Mouse (Mus musculus) intestine, embryonic 16.5 days (tissue): ENCODE measurements around the gene Prrc2a. TPM values are rescaled to one million over a fixed set of nuclear protein-coding genes. Genes with fewer than 3 reads are reported as not detected.

Experiments
- microRNA-seq: library from miRNA; unstranded; fragments of <30 nt; microRNA quantifications from one replicate; pipeline ENCODE4, GENCODE M21; 2016
- polyA plus RNA-seq: library from polyadenylated mRNA; unstranded; fragments of >200 nt; fragmentation: Nextera tagmentation; extraction: Ambion mirVana; gene quantifications from 2 replicates; pipeline ENCODE4 v1.2.1, GENCODE M21; 2015

The Prrc2a gene
- polyA plus RNA-seq, 1 experiment from 2014 or later = 103 TPM

Small RNA genes within 50 kb of the gene (microRNA-seq; reads per million reads assigned to microRNA genes)
- gene Mir6973a (not detected), gene Mir6974 (not detected)

Other genes starting within 250 kb of the Prrc2a start
- 226 and 301 TPM in 2 replicates for gene Neu1, start 233.6 kb downstream of the Prrc2a start, polyA plus RNA-seq
- gene Hspa1b, start 205.7 kb downstream of the Prrc2a start, polyA plus RNA-seq = 0.22 and 0.24 TPM in 2 replicates
- not detected in 2 replicates for gene Gm20481, start 195.0 kb downstream of the Prrc2a start, polyA plus RNA-seq
- 6.3 and 6.6 TPM in 2 replicates for gene Hspa1a, start 192.7 kb downstream of the Prrc2a start, polyA plus RNA-seq
- 0.38 and 0.57 TPM in 2 replicates for gene Hspa1l, start 192.2 kb downstream of the Prrc2a start, polyA plus RNA-seq
- 159 and 181 TPM in 2 replicates for gene Lsm2, start 183.0 kb downstream of the Prrc2a start, polyA plus RNA-seq
- gene Vars, start 163.9 kb downstream of the Prrc2a start, polyA plus RNA-seq = 112 and 119 TPM in 2 replicates
- gene Vwa7, start 148.3 kb downstream of the Prrc2a start, polyA plus RNA-seq = 0.18 and 0.27 TPM in 2 replicates
- 11.3 TPM in 2 replicates for gene Sapcd1, start 136.9 kb downstream of the Prrc2a start, polyA plus RNA-seq
- gene Msh5, start 118.2 kb downstream of the Prrc2a start, polyA plus RNA-seq = 3.6 and 4.4 TPM in 2 replicates
- 405 and 416 TPM in 2 replicates for gene Clic1, start 114.9 kb downstream of the Prrc2a start, polyA plus RNA-seq
- gene Ddah2, start 105.9 kb downstream of the Prrc2a start, polyA plus RNA-seq = 146 and 170 TPM in 2 replicates
- 0.24 TPM in 1 of 2 replicates, not detected in the other for gene Ly6g6c, start 99.5 kb downstream of the Prrc2a start, polyA plus RNA-seq
- 0.37 and 0.40 TPM in 2 replicates for gene Mpig6b, start 98.7 kb downstream of the Prrc2a start, polyA plus RNA-seq
- 3.4 and 3.8 TPM in 2 replicates for gene Ly6g6e, start 88.0 kb downstream of the Prrc2a start, polyA plus RNA-seq
- gene Ly6g6d, start 86.8 kb downstream of the Prrc2a start, polyA plus RNA-seq = 4.3 and 5.6 TPM in 2 replicates
- 0.16 and 0.23 TPM in 2 replicates for gene Ly6g6f, start 79.3 kb downstream of the Prrc2a start, polyA plus RNA-seq
- gene Abhd16a, start 75.6 kb downstream of the Prrc2a start, polyA plus RNA-seq = 107 and 108 TPM in 2 replicates
- gene Ly6g5c, start 56.6 kb downstream of the Prrc2a start, polyA plus RNA-seq = not detected in 2 replicates
- 0.56 and 0.66 TPM in 2 replicates for gene Ly6g5b, start 49.5 kb downstream of the Prrc2a start, polyA plus RNA-seq
- 16.8 and 21.3 TPM in 2 replicates for gene Gpank1, start 43.4 kb downstream of the Prrc2a start, polyA plus RNA-seq
- gene Csnk2b, start 42.8 kb downstream of the Prrc2a start, polyA plus RNA-seq = 246 and 254 TPM in 2 replicates
- 15.4 and 18.3 TPM in 2 replicates for gene D17H6S53E, start 38.5 kb downstream of the Prrc2a start, polyA plus RNA-seq
- gene Apom, start 32.8 kb downstream of the Prrc2a start, polyA plus RNA-seq = 9.4 and 20.2 TPM in 2 replicates
- 37.5 and 41.3 TPM in 2 replicates for gene Bag6, start 29.7 kb downstream of the Prrc2a start, polyA plus RNA-seq
- gene Aif1, start 11.2 kb upstream of the Prrc2a start, polyA plus RNA-seq = 17.4 and 19.4 TPM in 2 replicates
- gene Lst1, start 23.5 kb upstream of the Prrc2a start, polyA plus RNA-seq = 16.9 and 17.1 TPM in 2 replicates
- gene Ltb, start 29.5 kb upstream of the Prrc2a start, polyA plus RNA-seq = 4.4 and 4.7 TPM in 2 replicates
- 0.18 and 0.23 TPM in 2 replicates for gene Tnf, start 37.1 kb upstream of the Prrc2a start, polyA plus RNA-seq
- 0.99 and 1.2 TPM in 2 replicates for gene Lta, start 40.5 kb upstream of the Prrc2a start, polyA plus RNA-seq
- gene Gm16181, start 55.9 kb upstream of the Prrc2a start, polyA plus RNA-seq = 0.29 and 0.46 TPM in 2 replicates
- 4.7 and 4.8 TPM in 2 replicates for gene Atp6v1g2, start 68.8 kb upstream of the Prrc2a start, polyA plus RNA-seq
- 8.9 and 9.2 TPM in 2 replicates for gene Nfkbil1, start 70.9 kb upstream of the Prrc2a start, polyA plus RNA-seq
- 325 and 376 TPM in 2 replicates for gene Ddx39b, start 76.8 kb upstream of the Prrc2a start, polyA plus RNA-seq
- gene H2-D1, start 97.8 kb upstream of the Prrc2a start, polyA plus RNA-seq = 238 and 255 TPM in 2 replicates
- 8.8 and 12.8 TPM in 2 replicates for gene H2-Q1, start 155.5 kb upstream of the Prrc2a start, polyA plus RNA-seq
- 136 and 184 TPM in 2 replicates for gene H2-Q2, start 177.3 kb upstream of the Prrc2a start, polyA plus RNA-seq
- gene H2-Q4, start 214.7 kb upstream of the Prrc2a start, polyA plus RNA-seq = 4.8 and 5.1 TPM in 2 replicates